Mouse (Mus musculus) neural tube, embryonic 13.5 days (tissue): ENCODE measurements around the gene Il1b. TPM values are rescaled to one million over a fixed set of nuclear protein-coding genes. Genes with fewer than 3 reads are reported as not detected.

Source experiments
- polyA plus RNA-seq: library from polyadenylated mRNA; unstranded; fragments of >200 nt; fragmentation: Nextera tagmentation; extraction: Ambion mirVana; gene quantifications from 2 replicates; pipeline ENCODE4 v1.2.1, GENCODE M21; 2015

Il1b gene
- polyA plus RNA-seq, 1 experiment from 2014 or later = 0.24 TPM

Other genes starting within 250 kb of the Il1b start
- gene Chchd5, start 241.4 kb downstream of the Il1b start, polyA plus RNA-seq = 25.7 and 27.9 TPM in 2 replicates
- gene Slc20a1, start 172.4 kb downstream of the Il1b start, polyA plus RNA-seq = 43.2 and 48.9 TPM in 2 replicates
- gene Ckap2l, start 73.9 kb downstream of the Il1b start, polyA plus RNA-seq = 10.0 and 13.1 TPM in 2 replicates
- 0.31 and 0.44 TPM in 2 replicates for gene Il1a, start 61.2 kb downstream of the Il1b start, polyA plus RNA-seq
- not detected in 2 replicates for gene F830045P16Rik, start 165.5 kb upstream of the Il1b start, polyA plus RNA-seq
- 24.4 and 24.9 TPM in 2 replicates for gene Sirpa, start 221.7 kb upstream of the Il1b start, polyA plus RNA-seq